8 mouse cellular contexts compared by ENCODE assay signal in the genomic region with DNA sequence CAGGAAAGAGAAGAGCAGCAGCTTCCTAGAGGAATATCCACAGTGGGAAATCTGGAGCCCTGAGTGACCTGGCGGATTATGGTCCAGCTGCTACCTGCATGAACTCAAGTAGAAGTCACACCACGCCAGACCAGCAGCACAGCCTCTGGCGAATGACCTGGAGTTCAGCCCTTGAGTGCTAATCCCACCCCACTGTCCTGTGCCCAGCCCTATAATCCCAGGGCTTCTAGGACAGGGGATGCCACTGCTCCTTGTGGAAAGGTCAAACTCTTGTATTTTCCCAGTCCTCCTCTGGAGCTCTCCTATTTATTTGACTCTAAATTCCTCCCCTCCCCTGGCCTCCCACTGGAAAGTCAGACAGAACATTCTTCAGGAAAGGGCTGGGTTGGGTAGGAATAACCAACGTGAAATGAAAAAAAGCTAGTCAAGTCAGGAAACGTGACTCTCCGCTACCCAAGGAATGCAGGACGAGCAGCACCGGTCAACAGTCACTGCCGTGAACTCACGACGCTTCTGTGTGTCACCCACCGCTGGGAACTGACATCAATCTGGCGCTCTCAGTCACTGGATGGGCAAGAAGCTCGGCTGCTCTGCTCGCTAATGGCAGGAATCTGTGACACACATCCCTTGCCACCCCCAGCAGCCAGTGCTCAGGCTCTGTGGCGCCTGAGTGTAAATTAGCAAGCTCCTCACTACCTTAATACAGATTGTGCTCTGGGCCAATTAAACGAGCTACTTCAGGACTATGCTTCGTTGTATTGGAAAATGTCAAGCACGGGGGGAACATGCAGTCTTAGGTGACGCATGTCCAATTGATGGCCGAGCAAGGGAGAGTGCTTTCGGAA. TPM values are rescaled to one million over a fixed set of nuclear protein-coding genes. Genes with fewer than 3 reads are reported as not detected.
A peak's percentile ranks its signal among the peaks of the same experiment; 100 is the strongest.
DNase-seq lines count a peak whose midpoint lies in the region; ATAC-seq and TF ChIP-seq lines count a peak whose summit lies in the region.

No protein-coding gene starts in this region.

- WGBS in forebrain, embryonic 13.5 days: 25% methylated on average over 22 of the region's 22 CpGs
- 20% methylated on average over 22 of the region's 22 CpGs for WGBS in kidney, embryonic 15.5 days

- ATAC-seq in forebrain, embryonic 13.5 days: peak; percentile 79
- 0 out of 2 replicates have a peak, but pooled peaks have one; percentile 31 for ATAC-seq in kidney, embryonic 15.5 days (replicated peaks; ENCODE audit: low FRiP score)
- 0 out of 2 replicates have a peak, but pooled peaks have one; percentile 14 for ATAC-seq in neutrophil, adult 5-6 weeks (ENCODE audit: extremely low read depth, insufficient number of reproducible peaks, low FRiP score, poor library complexity, severe bottlenecking)

- peak overlapping the region; percentile 71 for H3K27ac ChIP-seq in left cerebral cortex, adult 2 months
- peak overlapping the region; percentile 65 for H3K27ac ChIP-seq in forebrain, embryonic 13.5 days
- H3K27ac ChIP-seq in kidney, embryonic 15.5 days: peak overlapping the region; percentile 20

- peaks cover 28% of the 10 kb centered on the region for H3K4me1 ChIP-seq in forebrain, embryonic 13.5 days
- peaks cover 33% of the 10 kb centered on the region for H3K4me1 ChIP-seq in kidney, embryonic 15.5 days

- H3K36me3 ChIP-seq in forebrain, embryonic 13.5 days (ENCODE audit: poor library complexity, severe bottlenecking): peaks cover 6% of the 10 kb centered on the region; the same call in 1 of the 2 replicates
- peaks cover 20% of the 10 kb centered on the region for H3K36me3 ChIP-seq in kidney, embryonic 15.5 days

- peak overlapping the region; percentile 27; the same call in 1 of the 2 replicates for H3K9ac ChIP-seq in forebrain, embryonic 13.5 days
- no peak overlapping the region for H3K9ac ChIP-seq in kidney, embryonic 15.5 days

- no peak overlapping the region for H3K4me3 ChIP-seq in left cerebral cortex, adult 2 months
- H3K4me3 ChIP-seq in forebrain, embryonic 13.5 days: no peak overlapping the region; the same call in 1 of the 2 replicates
- H3K4me3 ChIP-seq in kidney, embryonic 15.5 days (replicated peaks): no peak overlapping the region

- peaks cover 17% of the 10 kb centered on the region; the same call in 1 of the 2 replicates for H3K27me3 ChIP-seq in forebrain, embryonic 13.5 days
- no peaks in the 10 kb centered on the region for H3K27me3 ChIP-seq in kidney, embryonic 15.5 days

- no peak for TF ChIP-seq CTCF in left cerebral cortex, adult 2 months (IDR thresholded peaks at IDR 0.05)

- no peaks in the 10 kb centered on the region for H3K9me3 ChIP-seq in forebrain, embryonic 13.5 days (replicated peaks)
- H3K9me3 ChIP-seq in kidney, embryonic 15.5 days (replicated peaks): no peaks in the 10 kb centered on the region

- intact Hi-C loops in left cerebral cortex, adult 2 months (cut with DNase I): no loop called here
- intact Hi-C loops in left cerebral cortex, postnatal 36 days (cut with DNase I): no loop called here

- no peak for DNase-seq in left cerebral cortex, adult 2 months (ENCODE audit: extremely low spot score in 1 of 2, low spot score in 2 of 2)
- no peak for DNase-seq in left cerebral cortex, postnatal 36 days (ENCODE audit: low spot score in 2 of 2)
- DNase-seq in gastrocnemius, adult 8-10 months (ENCODE audit: low spot score in 2 of 2): no peak
- no peak for DNase-seq in adipocyte (ENCODE audit: low spot score)
- no peak for DNase-seq in gastrocnemius, adult 18-20 months (ENCODE audit: low spot score)

- H3K4me2 ChIP-seq in forebrain, embryonic 13.5 days: peak overlapping the region; percentile 37
- peak overlapping the region; percentile 12; the same call in 1 of the 2 replicates for H3K4me2 ChIP-seq in kidney, embryonic 15.5 days

RNA-seq across cellular contexts. Expression of a gene that starts 8.5 kb away (rescaled TPM):
- 100 to 1,000 TPM; 317 to 336 TPM for total RNA-seq in left cerebral cortex, adult 2 months (2021)
- total RNA-seq in left cerebral cortex, postnatal 36 days (2021): 100 to 1,000 TPM; 233 to 375 TPM
- polyA plus RNA-seq in forebrain, embryonic 13.5 days (2015; fragmentation: Nextera tagmentation; extraction: Ambion mirVana): 5.4 and 6.5 TPM in 2 replicates
- 3.5 and 3.6 TPM in 2 replicates for polyA plus RNA-seq in kidney, embryonic 15.5 days (2015; fragmentation: Nextera tagmentation; extraction: Ambion mirVana)
- total RNA-seq in neutrophil, adult 5-6 weeks (2017): 10.7 and 11.3 TPM in 2 replicates
- 10 to 100 TPM; 19.3 to 22.4 (median 20.8) TPM for total RNA-seq in gastrocnemius, adult 8-10 months (2022)
- 10 to 100 TPM; 19.6 to 20.9 TPM for total RNA-seq in gastrocnemius, adult 18-20 months (2021)

Comparison
In these comparisons a context has a peak if more than half of its experiments do, and no peak if none do; other contexts are left out.
1. H3K27ac ChIP-seq: peak in every context shown above with its lines; median percentile 71 in left cerebral cortex, adult 2 months; 65 in forebrain, embryonic 13.5 days; 20 in kidney, embryonic 15.5 days.
2. ATAC-seq: peak in every context shown above with its lines; median percentile 79 in forebrain, embryonic 13.5 days; 31 in kidney, embryonic 15.5 days; 14 in neutrophil, adult 5-6 weeks.
3. RNA of a gene that starts 8.5 kb away (total RNA-seq): 233 to 375 TPM in left cerebral cortex, postnatal 36 days and 317 to 336 TPM in left cerebral cortex, adult 2 months; 19.3 to 22.4 TPM in gastrocnemius, adult 8-10 months, 19.6 to 20.9 TPM in gastrocnemius, adult 18-20 months and 10.7 to 11.3 TPM in neutrophil, adult 5-6 weeks; every median in the first group is over 10 times any median in the second.